Mouse (Mus musculus) kidney, adult 8-10 months (tissue): ENCODE results near the gene Hspbap1.
A peak's percentile ranks its signal among the peaks of the same experiment; 100 is the strongest.

Source experiments
- DNase-seq, 2 experiments: peaks; one replicate each; pipeline ENCODE4 v3.0.0; 2022

Hspbap1 gene

GRCm38 (mm10) chr16:35769878-35770657 lies at the start of gene Hspbap1:
Hspbap1 (plus strand) TSS chr16:35770375.
- peak; percentile 87 to 92 for DNase-seq

DNA sequence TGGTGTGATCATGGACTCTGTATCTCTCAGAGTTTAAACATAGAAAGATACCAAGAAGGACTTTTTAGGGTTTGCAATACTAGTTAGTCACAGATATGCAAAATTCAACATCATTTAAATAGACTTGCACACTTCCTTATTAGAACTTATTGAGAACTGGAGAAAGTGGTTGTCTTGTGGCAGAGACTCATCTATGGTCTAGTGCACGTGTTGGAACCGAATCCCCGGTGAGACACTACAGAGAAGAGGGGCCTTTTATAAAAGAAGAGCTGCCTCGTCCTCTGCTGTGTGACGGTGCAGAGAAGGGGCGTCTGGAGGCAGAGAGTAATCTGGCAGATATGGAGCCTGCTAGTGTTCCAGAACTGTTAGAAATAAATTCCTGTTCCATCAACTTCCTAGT lies 45.6 kb upstream of the Hspbap1 start:
- no peak for DNase-seq

- no peak for DNase-seq
Observed at GRCm38 (mm10) chr16:35726601-35727000, 43.6 kb upstream of the Hspbap1 start.

DNA sequence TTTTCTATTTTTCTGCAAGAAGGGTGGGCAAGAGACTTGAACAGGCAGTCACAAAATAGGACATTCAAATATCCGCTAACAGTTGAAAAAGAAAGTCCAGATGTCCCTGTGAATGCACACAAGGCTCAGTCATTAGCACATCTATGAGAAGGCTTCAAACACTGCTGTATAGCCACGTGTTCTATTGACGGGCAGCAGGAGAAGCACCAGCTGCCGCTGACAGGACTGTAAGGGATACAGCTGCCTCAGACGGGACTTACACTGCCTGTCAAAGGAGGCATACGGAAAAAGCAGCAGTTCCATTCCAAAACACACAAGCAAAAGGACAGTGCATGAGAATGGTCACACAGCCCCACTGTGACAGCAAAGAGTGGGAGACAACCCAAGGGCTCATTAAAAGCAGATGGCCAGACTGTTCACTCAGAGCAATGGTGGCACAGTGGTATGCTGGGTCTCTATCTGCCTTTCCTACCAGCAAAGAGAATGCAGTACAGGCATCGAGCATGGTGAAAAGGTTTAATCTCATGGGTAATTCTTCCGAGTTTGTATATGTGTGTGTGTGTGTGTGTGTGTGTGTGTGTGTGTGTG lies 40.9 kb upstream of the Hspbap1 start:
- DNase-seq = no peak

- DNase-seq = no peak
Observed at GRCm38 (mm10) chr16:35732096-35732495, 38.1 kb upstream of the Hspbap1 start.

DNA sequence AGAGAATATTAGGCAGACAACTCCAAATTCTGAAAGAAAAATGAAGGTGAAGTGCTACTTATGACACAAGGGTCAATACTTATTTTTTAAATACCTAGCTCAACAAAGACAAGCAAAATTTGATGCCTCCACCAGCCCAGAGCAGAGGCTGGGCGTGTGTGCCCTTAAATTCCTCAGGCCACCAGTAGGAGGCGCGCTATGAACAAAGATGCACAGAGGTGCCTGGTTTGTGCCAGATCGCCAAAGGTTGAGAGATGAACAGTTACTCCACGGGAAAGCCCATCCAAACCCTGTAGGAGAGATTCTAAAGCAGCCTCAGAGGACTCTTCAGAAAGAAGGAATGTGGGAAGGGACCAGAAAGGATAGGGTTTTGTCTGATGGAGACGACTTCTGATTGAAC lies 36.1 kb upstream of the Hspbap1 start:
- DNase-seq = peak; percentile 20 to 63

DNA sequence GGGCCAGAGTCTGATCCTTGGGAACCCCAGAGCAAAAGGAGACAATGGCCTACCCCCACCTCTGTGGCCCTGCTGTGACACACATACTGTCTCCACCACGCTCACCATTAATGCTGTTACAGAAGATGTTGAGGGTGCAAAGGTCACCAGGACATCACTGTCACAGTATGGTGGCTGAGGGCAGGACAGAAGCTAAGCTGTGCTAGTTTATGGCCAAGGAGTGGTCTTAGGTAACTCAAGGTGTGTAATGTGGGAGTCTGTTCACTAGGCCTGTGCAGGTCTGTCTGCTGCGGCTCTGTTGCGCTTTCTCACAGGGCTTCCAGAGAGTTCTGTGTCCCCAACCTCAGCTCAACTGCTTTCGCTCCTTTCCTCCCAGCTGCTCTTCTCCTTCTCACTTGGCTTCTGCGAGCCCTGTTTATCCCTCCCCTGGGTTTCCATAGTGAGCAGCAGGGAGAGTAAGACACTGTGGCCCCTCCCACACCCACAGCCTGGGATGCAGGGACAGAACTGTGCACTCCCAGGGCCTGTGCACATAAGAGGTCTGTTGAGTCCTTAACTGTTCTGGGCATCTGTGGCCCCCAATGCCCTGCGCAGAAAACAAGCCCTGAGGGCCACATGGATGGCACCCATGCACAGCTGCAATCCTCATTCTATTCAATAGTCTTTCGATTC lies 31.9 kb upstream of the Hspbap1 start:
- DNase-seq = no peak

DNA sequence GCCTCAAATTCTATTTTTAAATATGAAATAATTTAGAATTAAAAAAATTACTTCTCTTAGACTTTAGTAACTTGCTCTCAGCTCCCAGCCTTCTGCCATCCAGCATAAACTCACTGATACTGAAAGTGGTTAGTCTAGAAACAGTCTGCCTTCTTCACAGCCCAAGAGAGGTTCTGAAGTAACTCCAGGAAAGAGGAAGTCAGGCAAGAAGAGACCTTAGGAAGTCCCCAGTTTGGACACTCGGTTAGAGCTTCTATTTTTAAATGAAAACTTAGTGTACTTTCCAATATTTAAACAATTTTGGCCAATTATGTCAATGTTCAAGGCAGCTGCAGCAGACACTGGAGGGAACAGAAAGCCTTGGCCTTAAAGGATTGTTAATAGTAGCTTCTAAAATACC lies 30.6 kb upstream of the Hspbap1 start:
- DNase-seq = no peak

GRCm38 (mm10) chr16:35740357-35740756 lies 29.8 kb upstream of the Hspbap1 start:
- DNase-seq = no peak

- no peak for DNase-seq
Observed at GRCm38 (mm10) chr16:35740943-35741342, 29.2 kb upstream of the Hspbap1 start.

DNA sequence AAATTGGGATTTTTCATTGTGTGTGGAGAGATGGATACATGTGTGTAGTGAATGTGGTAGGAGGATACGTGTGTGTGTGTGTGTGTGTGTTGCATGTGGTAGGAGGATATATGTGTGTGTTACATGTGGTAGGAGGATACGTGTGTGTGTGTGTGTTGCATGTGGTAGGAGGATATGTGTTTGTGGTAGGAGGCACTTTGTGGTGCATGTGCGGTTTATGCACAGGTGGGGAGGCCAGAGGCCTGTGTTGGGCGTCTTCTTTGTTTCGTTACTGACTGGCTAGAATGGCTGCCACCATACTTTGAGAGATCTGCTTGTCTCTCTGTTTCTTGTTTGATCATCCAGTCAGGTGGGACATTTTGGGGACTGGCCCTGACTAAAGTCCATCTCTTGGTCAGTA lies 28.6 kb upstream of the Hspbap1 start:
- DNase-seq = no peak

DNA sequence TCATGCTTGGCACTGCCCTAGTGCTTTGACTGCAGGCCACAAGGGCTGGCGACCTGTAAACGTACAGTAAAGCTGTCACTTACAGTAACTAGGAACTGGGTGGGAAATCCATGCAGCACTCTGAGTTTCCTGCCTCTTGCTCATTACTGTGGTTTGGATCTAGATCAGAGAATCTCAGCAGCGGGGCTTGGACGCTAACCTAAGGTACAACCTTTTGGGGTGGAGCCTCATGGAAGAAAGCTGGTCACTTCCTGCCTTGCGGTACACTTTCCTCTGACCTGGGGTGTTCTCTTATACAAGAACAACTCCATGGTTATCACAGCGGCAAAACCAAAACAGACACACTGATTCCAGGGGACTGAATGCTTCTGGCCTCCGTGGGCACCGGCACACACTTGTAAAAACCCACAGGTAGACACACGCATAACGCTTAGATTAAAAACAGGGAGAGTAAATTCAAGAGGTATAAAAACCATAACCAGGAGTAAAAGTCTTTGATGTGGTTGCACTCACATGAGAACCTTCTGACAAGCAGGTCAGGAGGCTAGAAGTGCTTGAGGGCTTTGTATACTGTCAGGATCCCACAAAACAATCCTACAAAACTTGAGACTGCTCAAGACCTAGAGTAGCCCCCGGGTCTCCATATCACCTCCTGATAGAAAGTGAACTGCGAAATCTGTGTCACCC lies 27.8 kb upstream of the Hspbap1 start:
- no peak for DNase-seq

DNA sequence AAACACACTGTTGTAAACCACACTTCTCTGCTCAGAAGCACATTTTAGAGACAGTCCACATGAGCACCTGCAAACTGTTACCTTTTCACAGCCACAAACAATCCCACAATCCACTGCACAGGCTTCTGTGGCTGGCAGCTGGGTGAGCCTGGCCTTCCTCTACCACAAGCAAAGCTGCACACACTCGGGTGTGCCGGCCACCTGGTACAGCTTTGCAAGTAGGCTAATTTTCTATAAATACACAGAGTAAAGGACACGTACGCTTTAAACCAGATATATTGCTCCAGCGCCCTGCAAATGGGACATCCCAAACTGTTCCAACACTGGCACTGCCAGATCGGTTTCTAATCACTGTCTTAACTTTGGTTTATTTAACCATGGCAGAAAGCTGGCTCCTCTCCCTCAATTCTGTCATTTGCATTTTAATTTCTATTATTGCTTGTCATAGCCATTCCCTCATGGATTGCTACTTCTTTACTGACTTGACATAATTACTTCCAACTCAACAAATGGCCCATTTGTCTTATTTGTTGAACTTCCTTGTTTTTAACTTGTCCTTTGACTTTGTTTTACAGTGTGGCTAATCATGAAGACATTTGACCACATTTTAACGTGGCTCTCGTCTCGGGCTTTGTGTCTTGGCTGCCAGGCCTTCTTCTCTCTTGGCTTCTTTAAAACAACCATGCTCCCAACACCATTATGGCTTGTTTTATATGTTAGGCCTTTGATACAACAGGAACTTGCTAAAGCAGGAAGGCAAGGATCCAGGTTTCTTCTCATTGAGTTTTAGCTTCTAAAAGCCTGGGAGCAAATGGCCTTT lies 22.5 kb upstream of the Hspbap1 start:
- DNase-seq = no peak

GRCm38 (mm10) chr16:35748237-35748603 lies 22.0 kb upstream of the Hspbap1 start:
- DNase-seq = no peak

DNA sequence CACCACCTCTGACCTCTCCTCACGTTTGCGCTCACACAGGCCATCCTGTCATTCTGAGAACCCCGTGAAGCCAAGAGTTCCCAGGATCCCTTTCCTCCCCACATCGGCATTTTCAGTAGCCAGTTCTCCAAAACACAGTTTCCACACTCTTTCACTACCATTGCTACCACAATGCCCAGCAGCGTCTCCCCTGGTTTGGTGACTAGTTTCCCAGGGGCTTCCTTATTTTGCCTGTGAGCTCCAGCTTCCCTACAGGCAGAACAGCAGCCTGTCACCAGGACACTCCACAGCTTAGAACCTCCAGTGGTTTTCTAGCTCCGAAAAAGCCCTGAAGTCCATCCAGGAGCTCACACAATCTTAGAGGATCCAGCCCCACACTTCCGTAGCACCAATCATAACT lies 20.8 kb upstream of the Hspbap1 start:
- DNase-seq = no peak

- DNase-seq = no peak
Observed at GRCm38 (mm10) chr16:35751841-35752240, 18.3 kb upstream of the Hspbap1 start.

DNA sequence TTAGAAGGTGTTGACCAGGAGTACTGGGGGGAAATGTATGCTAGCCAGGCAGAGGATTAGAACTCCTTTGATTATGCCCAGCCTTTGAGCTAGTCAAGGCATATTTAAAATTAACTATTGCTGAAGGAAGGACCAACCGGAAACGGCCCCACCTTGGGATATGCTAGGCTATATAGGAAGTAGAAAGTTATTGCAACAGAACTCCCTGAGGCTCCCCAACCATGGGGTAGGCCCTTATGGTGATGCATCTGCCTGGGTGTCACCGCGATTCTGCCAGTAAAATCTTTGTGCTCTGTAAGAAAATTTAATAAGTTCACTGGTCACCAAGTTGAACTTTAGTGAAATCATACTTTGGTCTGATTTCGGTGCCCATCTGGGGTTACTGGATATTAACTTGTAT lies 16.2 kb upstream of the Hspbap1 start:
- no peak for DNase-seq

DNA sequence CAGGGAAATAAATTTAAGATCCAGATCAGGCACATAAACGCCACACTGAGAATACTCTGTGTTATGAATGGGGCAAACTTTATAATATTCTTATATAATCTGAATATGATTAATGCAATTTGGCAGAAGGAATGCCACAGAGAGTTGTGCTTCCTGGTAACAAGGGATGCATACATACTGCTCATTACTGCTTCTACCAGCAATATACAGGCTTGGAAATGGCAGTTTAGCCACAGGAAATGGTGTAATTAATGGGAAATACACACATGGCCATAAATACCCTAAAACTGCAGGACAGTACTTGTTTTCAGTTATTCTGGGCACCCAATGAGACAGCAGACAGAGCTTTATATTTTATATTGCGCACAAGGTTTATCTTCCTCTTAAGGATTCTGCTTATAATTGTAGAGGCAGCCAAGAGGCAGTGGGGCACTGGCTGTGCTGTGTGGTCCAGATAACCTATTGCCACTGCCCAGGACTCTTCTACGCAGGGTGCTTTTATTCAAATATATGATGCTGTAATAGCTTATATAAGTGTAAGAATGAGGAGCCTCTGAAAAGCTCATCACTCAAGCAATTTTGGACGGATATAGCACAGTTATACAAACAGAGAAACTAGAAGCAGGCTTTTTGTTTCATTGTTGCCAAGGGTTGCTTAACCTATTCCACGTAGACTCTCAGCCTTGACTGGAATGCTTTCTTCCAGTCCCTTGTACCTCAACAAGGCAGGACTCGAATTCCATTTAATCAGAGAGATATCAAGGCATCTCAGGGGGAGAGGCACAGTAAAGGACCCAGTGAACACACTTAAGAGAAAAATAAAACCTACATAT lies 14.5 kb upstream of the Hspbap1 start:
- no peak for DNase-seq

- no peak for DNase-seq
Observed at GRCm38 (mm10) chr16:35756697-35757096, 13.5 kb upstream of the Hspbap1 start.

DNA sequence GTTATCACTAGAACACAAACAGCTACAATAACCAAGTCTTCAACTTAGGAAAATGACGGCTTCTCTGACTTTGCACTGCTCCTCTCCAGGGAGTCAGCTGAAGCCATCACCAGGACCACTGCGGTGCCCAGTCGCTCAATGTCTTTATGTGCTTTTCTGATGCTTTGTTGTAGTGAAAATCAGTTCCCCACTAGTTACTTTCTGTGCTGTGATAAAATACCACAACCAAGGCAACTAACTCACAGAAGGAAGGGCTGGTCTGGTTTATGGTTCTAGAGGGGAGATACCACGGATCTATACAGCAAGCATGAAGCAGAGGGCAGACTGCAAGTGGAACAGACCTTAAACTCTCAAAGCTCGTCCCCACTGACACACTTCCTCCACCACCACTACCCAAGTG lies 10.8 kb upstream of the Hspbap1 start:
- DNase-seq = no peak

DNA sequence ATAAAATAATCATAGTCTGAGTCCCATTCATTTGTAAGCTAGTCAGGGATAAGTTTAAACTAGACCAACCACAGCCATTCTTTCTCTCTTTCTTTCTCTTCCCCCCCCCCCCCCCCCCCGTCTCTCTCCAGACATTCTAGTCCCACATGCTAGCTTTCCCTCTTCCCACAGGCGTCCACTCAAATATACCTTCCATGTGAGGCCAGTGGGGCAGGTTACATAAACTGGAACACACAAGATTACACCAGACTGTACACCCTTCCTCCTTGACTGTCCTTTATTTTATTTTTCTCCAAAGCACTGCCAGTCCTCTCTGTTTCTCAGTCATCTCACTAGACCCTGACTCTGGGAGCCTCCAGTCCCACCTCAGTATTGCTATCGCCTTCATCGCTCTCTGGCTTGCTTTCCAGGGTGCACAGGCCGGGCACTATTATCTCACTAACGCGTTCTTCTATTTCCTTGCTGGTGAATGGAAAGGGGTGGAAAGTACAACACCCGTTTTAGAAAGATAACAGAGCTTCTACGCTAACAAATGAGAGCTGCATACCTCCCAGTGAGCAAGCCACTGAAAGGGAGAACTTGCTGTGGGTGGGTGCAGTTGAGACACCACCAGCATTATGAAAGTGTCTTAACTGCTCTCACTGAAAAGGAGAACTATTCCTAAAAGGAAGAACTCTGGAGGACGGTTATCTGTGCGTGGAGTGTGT lies 6.4 kb upstream of the Hspbap1 start:
- DNase-seq = no peak
